Mouse (Mus musculus) intestine, postnatal 0 days (tissue): ENCODE results near the gene Aldh3a2. TPM values are rescaled to one million over a fixed set of nuclear protein-coding genes. Genes with fewer than 3 reads are reported as not detected.

Experiments
- ATAC-seq: fragments of 200-750 bp; cut with Nextera tagmentation; 2 replicates; pipeline ENCODE4 v1.8.0; 2017; ENCODE audit warnings: mild to moderate bottlenecking, moderate TSS enrichment, moderate library complexity
- H3K27ac ChIP-seq: fragments of 300-500 bp; sonication (generic); 2 replicates; pipeline ENCODE4 v1.5.1; 2014; ENCODE audit warnings: mild to moderate bottlenecking, low read depth, low read length, moderate library complexity
- H3K27me3 ChIP-seq: fragments of 300-500 bp; sonication (generic); replicated peaks from 2 replicates; pipeline ENCODE4 v1.6.1; 2014; ENCODE audit warnings: low read length, mixed read lengths; ENCODE audit not compliant: control insufficient read depth, insufficient read depth
- H3K36me3 ChIP-seq: fragments of 300-500 bp; sonication (generic); 2 replicates; pipeline ENCODE4 v1.6.1; 2014; ENCODE audit warnings: mild to moderate bottlenecking, moderate library complexity; ENCODE audit not compliant: control insufficient read depth, insufficient read depth
- H3K4me1 ChIP-seq: fragments of 300-500 bp; sonication (generic); replicated peaks from 2 replicates; pipeline ENCODE4 v1.6.1; 2014; ENCODE audit warnings: antibody characterized with exemption, low read length, mixed read lengths; ENCODE audit not compliant: control insufficient read depth, insufficient read depth
- H3K4me2 ChIP-seq: fragments of 300-500 bp; sonication (generic); replicated peaks from 2 replicates; pipeline ENCODE4 v1.6.1; 2014; ENCODE audit warnings: low read depth, mild to moderate bottlenecking, moderate library complexity
- H3K4me3 ChIP-seq: fragments of 300-500 bp; sonication (generic); 2 replicates; pipeline ENCODE4 v1.5.1; 2014; ENCODE audit warnings: low read depth, low read length
- H3K9ac ChIP-seq: fragments of 300-500 bp; sonication (generic); 2 replicates; pipeline ENCODE4 v1.6.1; 2014; ENCODE audit warnings: mild to moderate bottlenecking, low read depth, low read length
- H3K9me3 ChIP-seq: fragments of 300-500 bp; sonication (generic); 2 replicates; pipeline ENCODE4 v1.6.1; 2016; ENCODE audit warnings: mixed run types; ENCODE audit not compliant: control insufficient read depth
- CTCF ChIP-seq: sonication (generic); IDR thresholded peaks from 2 replicates; pipeline ENCODE4 v1.5.1; 2016; ENCODE audit warnings: low read depth, mild to moderate bottlenecking, control low read depth, antibody characterized with exemption, moderate library complexity
- WGBS: fragments of 180-500 bp; shearing (Covaris S2); extraction: QIAGEN DNeasy Blood & Tissue Kit; methylation state at CpG from one replicate; pipeline ENCODE4 v1.1.7; 2014; 5-methylcytosine and 5-hydroxymethylcytosine counted together
- polyA plus RNA-seq: library from polyadenylated mRNA; unstranded; fragments of >200 nt; fragmentation: Nextera tagmentation; extraction: Ambion mirVana; gene quantifications from 2 replicates; pipeline ENCODE4 v1.2.1, GENCODE M21; 2015

Aldh3a2 gene
- polyA plus RNA-seq, 1 experiment from 2014 or later, result 63.1 TPM

DNA sequence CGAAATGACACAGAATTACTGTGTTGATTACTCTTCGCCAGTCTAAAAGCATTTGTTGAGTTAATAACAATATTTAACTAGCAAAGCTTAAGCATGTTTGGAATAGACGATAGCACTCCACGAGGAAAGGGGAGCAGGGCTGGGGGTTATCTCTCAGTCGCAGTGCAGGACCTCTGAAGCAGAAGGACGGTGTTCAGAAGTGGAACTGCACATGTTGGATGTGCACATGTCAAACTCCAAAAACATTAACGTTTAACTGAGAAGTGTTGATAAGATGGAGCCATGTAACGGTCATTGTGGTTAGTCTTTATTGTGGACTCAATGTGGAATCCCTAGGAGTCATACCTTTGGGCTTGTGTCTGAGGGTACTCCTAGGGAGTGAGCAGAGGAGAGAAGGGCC is 7.8 kb upstream of the Aldh3a2 start:
- WGBS, result 28% methylated on average over 8 of the region's 8 CpGs
- H3K4me2 ChIP-seq, result no peak overlapping the region
- H3K27me3 ChIP-seq, result no peaks in the 10 kb centered on the region
- no peaks in the 10 kb centered on the region for H3K36me3 ChIP-seq
- no peak for ATAC-seq
- no peaks in the 10 kb centered on the region for H3K9me3 ChIP-seq
- no peak overlapping the region for H3K9ac ChIP-seq
- no peaks in the 10 kb centered on the region for H3K4me1 ChIP-seq
- H3K4me3 ChIP-seq, result no peak overlapping the region
- H3K27ac ChIP-seq, result no peak overlapping the region
- TF ChIP-seq CTCF, result no peak

DNA sequence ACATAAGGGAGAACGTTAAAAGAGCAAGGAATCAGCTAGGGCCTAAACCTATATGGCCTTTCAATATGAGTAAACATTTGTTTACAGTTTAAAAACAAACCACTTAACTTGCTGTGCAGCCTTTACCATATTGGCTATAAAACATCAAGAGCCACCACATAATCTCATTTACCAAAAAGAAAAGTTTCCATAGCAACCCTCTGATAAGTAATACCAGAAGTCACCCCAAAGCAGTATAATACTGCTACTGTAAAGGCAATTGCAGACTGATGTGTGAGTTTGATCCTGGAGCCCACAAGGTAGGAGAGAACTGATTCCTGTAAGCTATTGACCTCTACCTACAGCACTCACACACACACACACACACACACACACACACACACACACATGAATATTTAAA is 7.2 kb upstream of the Aldh3a2 start:
- Histone ChIP-seq H3K36me3 (no peaks in the 10 kb centered on the region), H3K9ac (no peak overlapping the region), H3K4me1 (no peaks in the 10 kb centered on the region), H3K9me3 (no peaks in the 10 kb centered on the region), H3K27ac (no peak overlapping the region), H3K27me3 (no peaks in the 10 kb centered on the region), H3K4me3 (no peak overlapping the region), H3K4me2 (no peak overlapping the region)
- no peak for ATAC-seq
- no peak for TF ChIP-seq CTCF
- WGBS, result 49% methylated on average over 1 of the region's 1 CpGs

GRCm38 (mm10) chr11:61273928-61274327 is 6.7 kb upstream of the Aldh3a2 start:
- no peak overlapping the region for H3K9ac ChIP-seq
- H3K9me3 ChIP-seq, result no peaks in the 10 kb centered on the region
- H3K27me3 ChIP-seq, result no peaks in the 10 kb centered on the region
- no peak overlapping the region for H3K4me2 ChIP-seq
- H3K36me3 ChIP-seq, result no peaks in the 10 kb centered on the region
- TF ChIP-seq CTCF, result no peak
- WGBS, result 78% methylated on average over 2 of the region's 2 CpGs
- H3K4me1 ChIP-seq, result no peaks in the 10 kb centered on the region
- no peak overlapping the region for H3K27ac ChIP-seq
- H3K4me3 ChIP-seq, result no peak overlapping the region
- ATAC-seq, result no peak

DNA sequence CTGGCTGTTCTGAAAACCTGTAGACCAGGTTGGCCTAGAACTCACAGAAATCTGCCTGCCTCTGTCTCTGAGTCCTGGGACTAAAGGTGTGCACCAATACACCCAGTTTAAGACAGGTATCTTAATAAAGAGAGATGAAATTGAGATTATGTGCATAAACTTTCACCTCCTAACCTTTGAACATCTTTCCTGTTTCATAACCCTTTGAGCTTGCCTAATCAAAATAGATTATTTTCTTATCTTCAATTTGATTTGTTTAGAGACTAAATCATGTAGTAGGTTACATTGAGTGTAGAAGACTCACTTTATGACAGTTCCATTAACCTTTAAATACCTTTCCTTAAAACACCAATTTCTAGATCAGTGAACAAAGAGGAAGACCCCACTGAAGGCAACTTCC is 4.3 kb upstream of the Aldh3a2 start:
- Histone ChIP-seq H3K4me2 (no peak overlapping the region), H3K9me3 (no peaks in the 10 kb centered on the region), H3K27me3 (no peaks in the 10 kb centered on the region), H3K9ac (no peak overlapping the region), H3K36me3 (no peaks in the 10 kb centered on the region), H3K4me1 (no peaks in the 10 kb centered on the region), H3K27ac (no peak overlapping the region), H3K4me3 (no peak overlapping the region)
- no peak for ATAC-seq
- TF ChIP-seq CTCF, result no peak

GRCm38 (mm10) chr11:61270406-61270805 is 3.1 kb upstream of the Aldh3a2 start:
- TF ChIP-seq CTCF, result no peak
- Histone ChIP-seq H3K4me2 (no peak overlapping the region), H3K36me3 (no peaks in the 10 kb centered on the region), H3K27me3 (no peaks in the 10 kb centered on the region), H3K9me3 (no peaks in the 10 kb centered on the region), H3K27ac (no peak overlapping the region), H3K4me3 (no peak overlapping the region), H3K9ac (no peak overlapping the region), H3K4me1 (peaks cover 2% of the 10 kb centered on the region; the same call in 1 of the 2 replicates)
- no peak for ATAC-seq
- WGBS, result 88% methylated on average over 5 of the region's 5 CpGs

DNA sequence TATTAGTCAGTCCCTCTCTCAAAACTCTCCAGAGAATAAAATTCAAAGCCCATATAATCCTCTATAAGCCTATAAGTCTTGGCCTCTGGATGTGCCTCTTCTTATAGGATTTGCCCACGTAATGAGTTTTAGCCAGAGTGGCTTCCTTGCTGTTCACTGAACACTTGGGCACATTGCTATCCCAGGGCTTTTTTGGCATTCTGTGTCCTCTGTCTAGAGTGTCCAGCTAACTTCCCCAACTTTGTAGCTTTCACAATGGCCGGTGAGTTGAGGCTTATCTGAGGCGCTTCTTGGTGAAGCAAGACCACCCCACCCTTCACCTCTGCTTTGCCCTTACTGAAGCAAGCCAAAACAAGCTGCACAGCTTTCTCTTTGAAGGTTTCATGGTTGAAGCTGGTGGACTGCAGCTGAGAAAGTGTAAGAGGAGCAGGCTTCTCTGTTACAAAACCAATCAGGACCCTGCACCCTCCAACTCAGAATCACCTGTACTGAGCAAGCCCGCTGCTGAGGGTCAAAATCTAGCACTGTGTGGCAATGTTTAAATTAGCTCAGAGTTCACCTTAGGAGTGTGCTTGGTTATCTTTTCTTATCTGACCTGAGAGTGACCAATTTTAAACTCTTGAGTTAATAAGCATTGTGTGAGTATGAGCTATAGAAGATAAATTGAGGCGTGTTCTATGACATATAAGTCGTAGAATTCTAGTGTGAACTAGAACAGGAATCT is 1.5 kb upstream of the Aldh3a2 start:
- Histone ChIP-seq H3K4me3 (no peak overlapping the region), H3K27ac (no peak overlapping the region), H3K27me3 (no peaks in the 10 kb centered on the region), H3K9me3 (no peaks in the 10 kb centered on the region), H3K9ac (no peak overlapping the region), H3K4me1 (peaks cover 5% of the 10 kb centered on the region; the same call in 1 of the 2 replicates), H3K4me2 (no peak overlapping the region), H3K36me3 (peaks cover 11% of the 10 kb centered on the region)
- ATAC-seq, result no peak
- no peak for TF ChIP-seq CTCF
- 55% methylated on average over 6 of the region's 6 CpGs for WGBS

DNA sequence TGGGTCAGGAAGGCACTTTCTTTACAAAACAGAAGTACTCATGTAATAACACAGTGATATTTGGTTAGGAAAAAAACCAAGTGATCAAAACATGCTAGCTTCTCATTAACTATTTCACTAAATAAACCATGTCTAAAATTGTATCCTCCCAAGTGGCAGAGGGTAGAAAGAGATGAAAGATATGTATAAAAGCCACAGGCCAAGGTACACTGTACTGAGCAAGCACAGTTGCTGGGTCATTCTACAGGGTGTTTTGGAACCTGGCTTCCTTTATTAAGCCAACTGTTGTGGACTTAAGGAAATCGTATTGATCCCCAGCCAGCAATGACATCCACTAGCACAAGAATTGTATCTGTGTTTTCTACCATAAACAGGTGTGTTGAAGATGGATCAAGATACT is 3.4 kb downstream of the Aldh3a2 start:
- Histone ChIP-seq H3K9me3 (no peaks in the 10 kb centered on the region), H3K27me3 (no peaks in the 10 kb centered on the region), H3K27ac (no peak overlapping the region), H3K9ac (no peak overlapping the region), H3K4me1 (peaks cover 5% of the 10 kb centered on the region; the same call in 1 of the 2 replicates), H3K4me3 (no peak overlapping the region), H3K4me2 (no peak overlapping the region), H3K36me3 (peaks cover 50% of the 10 kb centered on the region)
- 68% methylated on average over 1 of the region's 1 CpGs for WGBS
- ATAC-seq, result no peak
- no peak for TF ChIP-seq CTCF
